Mouse (Mus musculus) E14TG2a.4 (cell line): ENCODE measurements around the gene Zic1.

Experiments used
- H3K27me3 ChIP-seq: 2 replicates; pipeline ENCODE4 v1.6.1; 2014; ENCODE audit warnings: low read length, control low read depth; ENCODE audit not compliant: insufficient read depth
- H3K36me3 ChIP-seq: 2 replicates; pipeline ENCODE4 v1.6.1; 2014; ENCODE audit warnings: low read length, control low read depth; ENCODE audit not compliant: insufficient read depth
- H3K4me1 ChIP-seq: replicated peaks from 2 replicates; pipeline ENCODE4 v1.6.1; 2014; ENCODE audit warnings: low read depth, low read length, control low read depth
- H3K4me3 ChIP-seq: replicated peaks from 2 replicates; pipeline ENCODE4 v1.5.1; 2014; ENCODE audit warnings: mild to moderate bottlenecking, low read length
- H3K9me3 ChIP-seq: 2 replicates; pipeline ENCODE4 v1.6.1; 2014; ENCODE audit warnings: low read length, control low read depth
- CTCF ChIP-seq: conservative IDR thresholded peaks from 2 replicates; pipeline ENCODE4 v1.5.1; 2014; ENCODE audit warnings: low read length
- NANOG ChIP-seq: IDR thresholded peaks from 2 replicates; pipeline ENCODE4 v1.6.1; 2014; ENCODE audit warnings: borderline replicate concordance, low read length, mixed read lengths
- POU5F1 ChIP-seq: IDR thresholded peaks from 2 replicates; pipeline ENCODE4 v1.6.1; 2014; ENCODE audit warnings: low read length, borderline replicate concordance

Zic1 gene

GRCm38 (mm10) chr9:91373811-91374575, 8.4 kb upstream of the Zic1 start:
- Histone ChIP-seq H3K9me3 (0 out of 2 replicates have a peak, but pooled peaks cover 3% of the 10 kb centered on the region), H3K27me3 (peaks cover 92% of the 10 kb centered on the region), H3K4me3 (no peak overlapping the region), H3K4me1 (peaks cover 28% of the 10 kb centered on the region), H3K36me3 (no peaks in the 10 kb centered on the region)
- TF ChIP-seq NANOG = no peak

DNA sequence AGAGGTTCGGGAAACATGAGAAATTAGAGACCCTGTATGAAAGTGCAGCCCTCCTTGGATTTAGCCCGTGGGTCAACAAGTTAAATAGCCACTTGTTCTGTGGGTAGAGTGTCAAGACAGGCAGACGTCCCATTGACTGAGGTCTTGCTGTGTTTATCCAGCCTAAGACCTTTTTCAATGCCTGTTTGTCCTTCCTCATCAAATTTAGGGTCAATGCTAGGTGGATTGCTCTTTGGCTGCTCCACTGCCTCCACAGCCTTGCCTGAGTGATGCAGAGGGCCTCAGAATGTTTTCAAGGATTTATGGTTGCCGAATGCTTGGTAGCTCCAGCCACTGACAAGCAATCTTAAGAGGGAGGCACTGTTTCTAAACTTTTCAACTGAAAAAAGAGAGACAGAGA, 6.0 kb upstream of the Zic1 start:
- H3K36me3 ChIP-seq = no peaks in the 10 kb centered on the region
- peaks cover 19% of the 10 kb centered on the region for H3K4me1 ChIP-seq
- H3K4me3 ChIP-seq = no peak overlapping the region
- peaks cover 91% of the 10 kb centered on the region for H3K27me3 ChIP-seq
- H3K9me3 ChIP-seq = no peaks in the 10 kb centered on the region
- TF ChIP-seq NANOG (no peak), CTCF (no peak), POU5F1 (no peak)

- H3K4me1 ChIP-seq = peaks cover 19% of the 10 kb centered on the region
These were observed 5.4 kb upstream of the Zic1 start for GRCm38 (mm10) chr9:91371011-91371410.

GRCm38 (mm10) chr9:91370191-91370708, 4.6 kb upstream of the Zic1 start:
- H3K4me1 ChIP-seq = peaks cover 19% of the 10 kb centered on the region

More at GRCm38 (mm10) chr9:91371011-91371410, 5.4 kb upstream of the Zic1 start:
- Histone ChIP-seq H3K36me3 (no peaks in the 10 kb centered on the region), H3K4me3 (no peak overlapping the region), H3K9me3 (no peaks in the 10 kb centered on the region), H3K27me3 (peaks cover 86% of the 10 kb centered on the region)
- TF ChIP-seq POU5F1 (no peak), NANOG (no peak)

DNA sequence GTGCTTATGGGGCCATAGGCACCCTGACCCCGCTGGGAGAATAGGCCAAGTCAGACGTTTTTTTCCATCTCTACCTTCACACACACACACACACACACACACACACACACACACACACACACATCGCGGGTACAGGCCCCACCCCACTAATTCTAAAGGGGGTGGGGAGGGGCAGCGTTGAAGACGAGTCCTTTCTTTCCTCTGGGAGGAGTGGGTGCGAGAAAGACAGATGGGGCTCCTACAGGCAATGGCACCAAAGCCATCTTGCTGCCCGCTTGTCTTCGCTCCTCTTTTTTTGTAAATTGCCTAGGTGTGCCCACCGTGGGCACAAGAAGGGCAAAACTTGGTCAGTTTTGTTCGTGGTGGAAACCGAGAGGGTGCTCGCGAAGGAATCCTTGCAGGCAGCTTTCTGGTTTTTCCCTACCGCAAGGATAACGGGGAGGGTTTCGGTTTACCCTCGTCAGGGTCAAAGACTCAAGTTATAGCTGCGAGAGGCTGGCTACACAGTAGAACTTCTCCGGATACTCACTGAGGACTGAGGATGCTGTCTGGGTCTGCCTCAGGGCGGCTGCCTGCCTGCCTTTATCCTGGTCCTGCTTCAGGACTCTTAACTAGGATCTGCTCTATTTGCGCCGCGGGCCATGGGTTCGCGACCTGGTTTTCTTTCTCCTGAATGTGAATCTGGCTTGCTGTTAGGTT, 3.8 kb upstream of the Zic1 start:
- H3K4me1 ChIP-seq = peaks cover 23% of the 10 kb centered on the region
- H3K4me3 ChIP-seq = no peak overlapping the region
- no peaks in the 10 kb centered on the region for H3K9me3 ChIP-seq
- no peak for TF ChIP-seq POU5F1
- H3K36me3 ChIP-seq = no peaks in the 10 kb centered on the region
- peaks cover 85% of the 10 kb centered on the region for H3K27me3 ChIP-seq

More at GRCm38 (mm10) chr9:91370191-91370708, 4.6 kb upstream of the Zic1 start:
- H3K4me3 ChIP-seq = no peak overlapping the region
- H3K36me3 ChIP-seq = no peaks in the 10 kb centered on the region
- no peaks in the 10 kb centered on the region for H3K9me3 ChIP-seq
- TF ChIP-seq POU5F1 (no peak), NANOG (no peak), CTCF (no peak)
- H3K27me3 ChIP-seq = peaks cover 85% of the 10 kb centered on the region

DNA sequence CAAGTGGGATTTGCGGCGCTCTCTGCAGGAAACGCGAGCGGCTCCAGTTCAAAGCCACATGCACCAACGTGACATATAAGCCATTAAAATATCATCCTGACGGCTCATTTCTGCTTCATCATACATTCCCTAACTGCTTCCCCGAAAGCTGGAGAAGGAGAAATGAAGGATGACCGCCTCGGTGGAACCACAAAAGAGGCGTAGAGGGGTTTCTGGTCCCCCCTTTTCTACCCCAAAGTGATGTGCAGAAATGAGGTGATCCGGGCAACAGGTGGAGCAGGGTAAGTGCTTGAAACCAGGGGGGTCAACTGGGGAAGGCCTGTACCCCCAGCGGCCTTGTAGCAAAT, 3.3 kb upstream of the Zic1 start:
- H3K9me3 ChIP-seq = no peaks in the 10 kb centered on the region
- no peak overlapping the region for H3K4me3 ChIP-seq
- no peak for TF ChIP-seq CTCF
- H3K36me3 ChIP-seq = no peaks in the 10 kb centered on the region
- H3K27me3 ChIP-seq = peaks cover 86% of the 10 kb centered on the region
- peaks cover 28% of the 10 kb centered on the region for H3K4me1 ChIP-seq

GRCm38 (mm10) chr9:91368150-91368549, 2.5 kb upstream of the Zic1 start:
- Histone ChIP-seq H3K4me1 (peaks cover 30% of the 10 kb centered on the region), H3K36me3 (no peaks in the 10 kb centered on the region), H3K4me3 (no peak overlapping the region), H3K27me3 (peaks cover 90% of the 10 kb centered on the region), H3K9me3 (no peaks in the 10 kb centered on the region)
- TF ChIP-seq POU5F1 (no peak), CTCF (no peak), NANOG (no peak)

DNA sequence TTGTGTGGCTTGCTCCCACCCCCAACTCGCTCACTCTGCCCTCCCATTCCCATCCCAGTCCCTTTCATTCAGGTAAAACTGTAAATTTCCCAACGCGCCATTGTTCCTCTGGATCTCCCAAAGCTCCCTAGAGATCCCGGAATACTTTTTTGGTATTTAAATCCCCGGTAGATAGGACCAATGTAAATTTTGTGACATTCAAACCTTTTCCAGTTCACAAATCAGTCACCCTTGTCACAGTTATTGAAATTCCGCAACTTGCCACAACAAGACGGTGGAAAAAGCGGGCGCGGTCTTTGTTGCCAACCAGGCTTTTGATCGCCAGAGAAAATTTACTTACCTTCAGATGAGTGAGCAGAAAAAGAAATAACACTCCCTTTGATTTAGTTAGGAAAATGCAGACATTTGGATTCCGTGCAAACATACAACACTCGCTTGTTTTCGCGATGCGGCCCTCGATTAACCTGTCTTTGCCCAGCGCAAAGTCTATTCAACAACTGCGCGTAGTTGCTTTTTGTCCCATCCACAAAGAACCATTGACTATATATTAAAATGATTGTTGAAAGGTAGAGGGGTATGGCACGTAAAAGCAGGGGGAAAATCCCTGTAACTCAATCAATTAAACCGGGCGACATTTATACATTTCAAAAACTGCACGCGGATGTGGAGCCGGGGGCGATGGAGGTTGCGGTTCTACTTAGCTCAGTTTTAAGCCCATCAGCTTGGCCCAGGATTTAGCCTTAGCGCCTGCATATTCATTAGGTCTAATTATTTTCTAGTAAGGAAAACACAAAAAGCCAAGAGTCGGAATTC, 1.6 kb upstream of the Zic1 start:
- TF ChIP-seq POU5F1 = no peak
- TF ChIP-seq NANOG = no peak
- TF ChIP-seq CTCF = no peak
- H3K36me3 ChIP-seq = no peaks in the 10 kb centered on the region
- no peaks in the 10 kb centered on the region for H3K9me3 ChIP-seq
- peaks cover 34% of the 10 kb centered on the region for H3K4me1 ChIP-seq
- peaks cover 92% of the 10 kb centered on the region for H3K27me3 ChIP-seq
- H3K4me3 ChIP-seq = 0 out of 2 replicates have a peak overlapping the region, but pooled peaks have one; percentile 7
